Mouse (Mus musculus): ENCODE measurements around the gene Fam205a2. TPM values are rescaled to one million over a fixed set of nuclear protein-coding genes. Genes with fewer than 3 reads are reported as not detected.
"Not testable (repeated sequence)": the region's sequence is repeated elsewhere in the genome, so short reads cannot be mapped to it uniquely, and the experiment has no call there.

Gene Fam205a2
- not detected for polyA plus RNA-seq (2021)

DNA sequence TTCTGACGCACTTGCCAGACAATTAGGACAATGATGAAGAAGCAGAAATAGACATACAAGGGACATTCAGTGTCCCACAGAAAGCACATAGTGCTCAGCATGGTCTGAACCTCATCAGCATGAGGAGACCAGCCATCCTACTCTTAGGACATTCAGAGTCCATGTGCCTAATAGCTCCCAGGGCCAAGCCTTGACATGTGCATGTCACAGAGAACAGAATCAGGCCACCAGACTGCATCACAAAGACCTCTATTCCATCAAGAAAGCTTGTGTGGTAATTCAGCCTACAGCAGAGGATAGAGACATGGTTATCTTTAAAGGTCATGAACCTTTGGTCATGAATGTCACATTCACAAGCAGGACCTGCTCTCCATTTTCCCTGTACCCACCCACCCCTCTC is at the start of gene Fam205a2:
Gene Fam205a2 (minus strand): TSS at position 101 of the 400 bp plus-strand sequence.
- H3K27me3 ChIP-seq; CTCF ChIA-PET; in situ Hi-C loops (cut with MboI; ENCODE audit: low pct_unique_long_range_greater_than_20kb); DNase-seq (ENCODE audit: low read depth, low spot score); POLR2A ChIA-PET; ATAC-seq: not testable (repeated sequence)

Other genes with a start within 250 kb of the Fam205a2 start
- gene Gm21953, start 233.9 kb downstream of the Fam205a2 start, polyA plus RNA-seq (2021): not detected
- not detected for gene Fam205a3, start 209.8 kb downstream of the Fam205a2 start, polyA plus RNA-seq (2021)
- gene Gm21586, start 88.8 kb downstream of the Fam205a2 start, polyA plus RNA-seq (2021): not detected
- not detected for gene Gm2163, start 61.4 kb downstream of the Fam205a2 start, polyA plus RNA-seq (2021)
- not detected for gene Gm10591, start 84.0 kb upstream of the Fam205a2 start, polyA plus RNA-seq (2021)
- gene Gm2564, start 101.5 kb upstream of the Fam205a2 start, polyA plus RNA-seq (2021): not detected
- gene Ccl27b, start 127.1 kb upstream of the Fam205a2 start, polyA plus RNA-seq (2021): not detected
- gene Il11ra2, start 133.7 kb upstream of the Fam205a2 start, polyA plus RNA-seq (2021): 2.6 TPM
- gene 4930578G10Rik, start 207.4 kb upstream of the Fam205a2 start, polyA plus RNA-seq (2021): not detected
- gene Ccl19, start 228.4 kb upstream of the Fam205a2 start, polyA plus RNA-seq (2021): not detected
- not detected for gene Ccl21a, start 245.8 kb upstream of the Fam205a2 start, polyA plus RNA-seq (2021)

Measured in Patski (cell line).